Mouse (Mus musculus): ENCODE results near the gene Hemgn. TPM values are rescaled to one million over a fixed set of nuclear protein-coding genes. Genes with fewer than 3 reads are reported as not detected.

The Hemgn gene
- polyA plus RNA-seq, 1 experiment from 2014 or later: not detected

DNA sequence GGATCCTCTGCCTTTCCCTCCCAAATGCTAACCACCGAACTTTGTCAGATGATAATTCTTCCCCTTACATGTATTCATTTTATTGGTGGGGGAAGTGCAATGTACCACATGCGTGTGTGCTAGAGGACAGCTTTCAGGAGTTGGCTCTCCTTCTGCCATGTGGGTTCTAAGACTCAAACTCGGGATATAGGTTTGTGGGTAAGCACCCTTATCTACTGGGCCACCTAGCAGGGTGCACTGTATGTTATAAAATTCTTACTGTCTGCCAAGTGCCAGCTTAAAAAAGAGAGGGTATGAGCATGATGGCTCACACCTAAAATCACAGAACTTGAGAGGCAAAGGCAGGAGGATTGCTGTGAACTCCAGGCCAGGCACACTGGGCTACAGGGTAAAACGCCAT is 14.5 kb downstream of the Hemgn start:
- ATAC-seq: no peak
- 87% methylated on average over 4 of the region's 4 CpGs for WGBS

DNA sequence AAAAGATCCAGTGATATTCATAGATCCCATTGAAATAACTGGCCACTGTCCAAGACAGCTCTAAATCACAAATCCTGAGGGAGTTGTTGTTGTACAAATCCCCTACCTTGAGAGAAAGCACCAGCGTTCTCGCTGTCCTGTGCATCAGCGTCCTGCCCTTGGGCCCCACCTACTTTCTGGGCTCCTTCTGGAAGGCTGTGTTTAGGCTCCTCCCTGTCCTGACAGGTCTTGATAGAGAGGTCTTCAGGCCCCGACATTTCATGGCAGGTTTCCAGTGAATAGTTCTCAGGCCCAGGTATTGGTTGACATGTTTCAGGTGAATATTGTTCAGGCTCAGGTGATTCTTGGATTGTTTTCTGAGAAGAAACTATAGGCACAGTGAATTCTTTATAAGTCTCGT is 17.6 kb downstream of the Hemgn start:
- Histone ChIP-seq H3K4me2 (ENCODE audit: low read length) (no peak overlapping the region), H3K36me3 (ENCODE audit: control insufficient read depth, insufficient read depth, low read length) (no peaks in the 10 kb centered on the region)
- no peak for ATAC-seq

More for the DNA sequence above, 14.5 kb downstream of the Hemgn start:
- H3K27ac ChIP-seq (ENCODE audit: low read length): no peak overlapping the region
- no peaks in the 10 kb centered on the region for H3K27me3 ChIP-seq (ENCODE audit: control insufficient read depth, insufficient read depth, low read depth, low read length)
- no peaks in the 10 kb centered on the region for H3K4me1 ChIP-seq (ENCODE audit: control insufficient read depth, insufficient read depth, low read length)
- H3K4me3 ChIP-seq (ENCODE audit: low read depth, low read length): no peak overlapping the region
- H3K9me3 ChIP-seq (replicated peaks; ENCODE audit: control insufficient read depth, low read length, poor library complexity, severe bottlenecking): no peaks in the 10 kb centered on the region; the same call in 1 of the 2 replicates
- no peak overlapping the region for H3K4me2 ChIP-seq (ENCODE audit: low read length)
- no peak overlapping the region for H3K9ac ChIP-seq (ENCODE audit: low read depth, low read length)
- H3K36me3 ChIP-seq (ENCODE audit: control insufficient read depth, insufficient read depth, low read length): no peaks in the 10 kb centered on the region

DNA sequence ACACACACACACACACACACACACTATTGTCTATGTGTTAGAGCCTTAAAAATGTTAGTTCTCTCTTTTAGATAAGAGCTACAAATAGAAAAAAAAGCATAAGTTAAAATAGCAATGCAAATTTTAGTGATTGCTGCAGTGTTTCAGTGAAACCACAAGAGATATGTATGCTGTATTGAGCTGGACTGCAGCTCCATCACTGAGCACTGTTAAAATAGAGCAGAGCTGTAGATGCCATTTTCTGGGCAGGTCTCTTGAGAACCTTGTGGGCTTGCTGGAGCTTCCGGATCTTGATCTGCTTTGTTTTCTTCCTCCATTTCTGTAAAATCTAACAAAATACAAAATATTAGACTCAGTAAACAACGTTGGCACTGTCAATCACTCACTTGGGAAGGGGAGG is 18.9 kb downstream of the Hemgn start:
- ATAC-seq: no peak

More for the DNA sequence above, 17.6 kb downstream of the Hemgn start:
- H3K4me3 ChIP-seq (ENCODE audit: low read depth, low read length): no peak overlapping the region
- 39% methylated on average over 5 of the region's 5 CpGs for WGBS
- no peak overlapping the region for H3K27ac ChIP-seq (ENCODE audit: low read length)
- H3K27me3 ChIP-seq (ENCODE audit: control insufficient read depth, insufficient read depth, low read depth, low read length): no peaks in the 10 kb centered on the region
- H3K9me3 ChIP-seq (replicated peaks; ENCODE audit: control insufficient read depth, low read length, poor library complexity, severe bottlenecking): no peaks in the 10 kb centered on the region; the same call in 1 of the 2 replicates
- H3K9ac ChIP-seq (ENCODE audit: low read depth, low read length): no peak overlapping the region
- no peaks in the 10 kb centered on the region for H3K4me1 ChIP-seq (ENCODE audit: control insufficient read depth, insufficient read depth, low read length)

DNA sequence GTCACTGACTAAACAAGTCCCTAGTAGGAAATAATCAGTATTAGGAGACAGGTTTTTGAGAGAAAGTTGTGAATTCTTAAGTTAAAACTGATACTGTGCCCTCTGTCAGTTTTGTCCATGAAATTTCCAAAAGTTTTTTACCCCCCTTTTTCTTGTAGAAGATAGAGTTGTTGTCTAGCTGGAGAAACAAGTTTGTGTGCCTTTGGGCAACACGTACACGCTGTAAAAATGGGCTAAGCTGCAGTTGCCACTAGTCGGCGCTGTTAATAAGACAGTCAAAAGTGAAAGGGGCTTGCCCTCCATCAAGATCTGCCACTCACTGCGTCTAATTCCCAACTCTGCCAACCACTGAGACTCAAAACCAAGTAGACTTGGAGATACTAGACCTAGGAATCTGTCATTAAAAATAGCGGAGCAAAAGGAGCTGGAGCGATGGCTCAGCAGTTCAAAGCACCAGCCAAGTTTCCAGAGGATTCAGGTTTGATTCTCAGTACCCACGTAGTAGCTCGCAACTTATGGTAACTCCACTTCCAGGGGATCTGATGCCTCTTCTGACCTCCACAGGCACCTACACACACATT is 22.8 kb downstream of the Hemgn start:
- H3K4me1 ChIP-seq (ENCODE audit: control insufficient read depth, insufficient read depth, low read length): peaks cover 10% of the 10 kb centered on the region
- no peak overlapping the region for H3K27ac ChIP-seq (ENCODE audit: low read length)
- H3K4me2 ChIP-seq (ENCODE audit: low read length): peak overlapping the region; percentile 73
- 23% methylated on average over 9 of the region's 9 CpGs for WGBS
- peak overlapping the region; percentile 71; the same call in 1 of the 2 replicates for H3K4me3 ChIP-seq (ENCODE audit: low read depth, low read length)
- 0 out of 2 replicates have a peak, but pooled peaks cover 3% of the 10 kb centered on the region for H3K36me3 ChIP-seq (ENCODE audit: control insufficient read depth, insufficient read depth, low read length)
- no peaks in the 10 kb centered on the region for H3K9me3 ChIP-seq (replicated peaks; ENCODE audit: control insufficient read depth, low read length, poor library complexity, severe bottlenecking)
- ATAC-seq: no peak
- no peak overlapping the region for H3K9ac ChIP-seq (ENCODE audit: low read depth, low read length)
- H3K27me3 ChIP-seq (ENCODE audit: control insufficient read depth, insufficient read depth, low read depth, low read length): no peaks in the 10 kb centered on the region

More for the DNA sequence above, 18.9 kb downstream of the Hemgn start:
- H3K27ac ChIP-seq (ENCODE audit: low read length): no peak overlapping the region
- 79% methylated on average over 2 of the region's 2 CpGs for WGBS
- H3K36me3 ChIP-seq (ENCODE audit: control insufficient read depth, insufficient read depth, low read length): no peaks in the 10 kb centered on the region
- H3K9me3 ChIP-seq (replicated peaks; ENCODE audit: control insufficient read depth, low read length, poor library complexity, severe bottlenecking): no peaks in the 10 kb centered on the region
- H3K4me1 ChIP-seq (ENCODE audit: control insufficient read depth, insufficient read depth, low read length): peaks cover 7% of the 10 kb centered on the region
- no peaks in the 10 kb centered on the region for H3K27me3 ChIP-seq (ENCODE audit: control insufficient read depth, insufficient read depth, low read depth, low read length)
- H3K9ac ChIP-seq (ENCODE audit: low read depth, low read length): no peak overlapping the region
- H3K4me2 ChIP-seq (ENCODE audit: low read length): no peak overlapping the region
- no peak overlapping the region for H3K4me3 ChIP-seq (ENCODE audit: low read depth, low read length)

DNA sequence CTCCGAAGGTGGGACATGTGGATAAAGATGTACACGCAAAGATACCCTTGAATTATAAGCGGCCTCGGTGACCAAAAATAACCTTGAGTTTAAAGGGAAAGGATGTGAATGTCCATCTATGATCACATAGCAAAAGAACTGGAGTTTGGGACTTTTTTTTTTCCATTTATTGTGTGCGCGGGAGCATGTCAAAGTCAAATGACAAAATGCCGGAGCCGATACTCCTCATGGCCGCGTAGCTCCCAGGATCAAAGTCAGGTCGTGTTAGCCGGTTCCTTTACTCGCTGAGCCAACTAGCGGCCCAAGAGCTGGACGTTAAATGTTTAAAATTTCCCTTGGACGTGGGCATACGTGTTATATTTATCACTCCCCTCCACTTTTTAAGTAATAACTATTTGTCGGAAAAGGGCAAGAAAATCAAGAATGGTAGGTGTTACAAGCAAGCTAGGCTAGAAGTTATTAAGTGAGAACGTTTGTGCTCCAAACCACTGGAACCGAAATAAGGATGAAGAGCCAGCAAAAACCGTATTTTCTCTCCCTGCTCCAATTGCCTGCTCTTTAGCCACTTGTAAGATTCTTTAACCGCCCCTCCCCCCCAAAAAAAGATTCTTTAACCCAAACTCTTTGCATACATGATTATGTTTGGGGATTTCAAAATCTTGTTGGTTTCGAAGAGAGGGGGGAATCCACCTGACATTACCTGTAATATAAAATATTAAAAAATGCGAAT is 23.5 kb downstream of the Hemgn start:
- H3K36me3 ChIP-seq (ENCODE audit: control insufficient read depth, insufficient read depth, low read length): 0 out of 2 replicates have a peak, but pooled peaks cover 3% of the 10 kb centered on the region
- no peaks in the 10 kb centered on the region for H3K27me3 ChIP-seq (ENCODE audit: control insufficient read depth, insufficient read depth, low read depth, low read length)
- ATAC-seq: 0 out of 2 replicates have a peak, but pooled peaks have one; percentile 22
- H3K27ac ChIP-seq (ENCODE audit: low read length): peak overlapping the region; percentile 97
- 2% methylated on average over 24 of the region's 24 CpGs for WGBS
- no peaks in the 10 kb centered on the region for H3K9me3 ChIP-seq (replicated peaks; ENCODE audit: control insufficient read depth, low read length, poor library complexity, severe bottlenecking)
- peak overlapping the region; percentile 73 for H3K4me2 ChIP-seq (ENCODE audit: low read length)
- H3K9ac ChIP-seq (ENCODE audit: low read depth, low read length): peak overlapping the region; percentile 90
- H3K4me3 ChIP-seq (ENCODE audit: low read depth, low read length): peak overlapping the region; percentile 71
- peaks cover 10% of the 10 kb centered on the region for H3K4me1 ChIP-seq (ENCODE audit: control insufficient read depth, insufficient read depth, low read length)

DNA sequence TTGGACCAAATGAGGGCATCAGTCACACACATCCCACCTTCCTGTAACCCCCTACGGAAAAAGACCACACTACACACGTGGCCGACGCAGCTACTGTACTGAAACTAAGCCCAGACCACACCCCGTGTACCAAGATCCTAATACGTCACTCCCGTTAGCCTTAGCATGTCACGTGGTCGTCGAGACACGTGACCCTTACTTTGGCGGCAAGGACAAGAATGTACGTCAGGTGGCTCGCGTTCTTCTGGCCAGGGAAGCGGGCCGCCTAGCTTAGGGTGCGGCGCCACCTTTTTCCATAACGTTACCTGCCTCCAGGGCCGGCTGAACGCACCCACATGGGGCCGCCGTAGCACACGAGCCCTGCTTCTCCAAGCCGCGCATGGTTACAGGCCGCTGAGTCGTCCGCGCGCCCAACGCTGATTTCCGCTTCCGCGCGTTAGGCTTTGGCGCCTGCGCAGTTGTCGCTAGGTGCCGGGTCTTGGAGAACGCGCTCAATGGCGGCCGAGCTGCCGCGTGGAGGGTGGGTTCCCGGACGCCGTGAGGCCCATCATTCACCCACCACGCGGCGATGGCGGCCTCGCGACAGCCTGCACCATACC is 24.2 kb downstream of the Hemgn start, which contains the start of gene Trmo:
Gene Trmo (minus strand): TSS at position 425 of the 599 bp plus-strand sequence.
- Histone ChIP-seq H3K9ac (ENCODE audit: low read depth, low read length) (peak within 1 kb of the TSS; percentile 90), H3K4me1 (ENCODE audit: control insufficient read depth, insufficient read depth, low read length) (peaks cover 10% of the 10 kb centered on the region), H3K27me3 (ENCODE audit: control insufficient read depth, insufficient read depth, low read depth, low read length) (no peaks in the 10 kb centered on the region), H3K4me3 (ENCODE audit: low read depth, low read length) (peak within 1 kb of the TSS; percentile 71), H3K4me2 (ENCODE audit: low read length) (peak within 1 kb of the TSS; percentile 73), H3K36me3 (ENCODE audit: control insufficient read depth, insufficient read depth, low read length) (0 out of 2 replicates have a peak, but pooled peaks cover 3% of the 10 kb centered on the region), H3K27ac (ENCODE audit: low read length) (peak within 1 kb of the TSS; percentile 97), H3K9me3 (replicated peaks; ENCODE audit: control insufficient read depth, low read length, poor library complexity, severe bottlenecking) (no peaks in the 10 kb centered on the region)
- under 1% methylated on average over 56 of the region's 56 CpGs for WGBS
- peak; percentile 97 for ATAC-seq

DNA sequence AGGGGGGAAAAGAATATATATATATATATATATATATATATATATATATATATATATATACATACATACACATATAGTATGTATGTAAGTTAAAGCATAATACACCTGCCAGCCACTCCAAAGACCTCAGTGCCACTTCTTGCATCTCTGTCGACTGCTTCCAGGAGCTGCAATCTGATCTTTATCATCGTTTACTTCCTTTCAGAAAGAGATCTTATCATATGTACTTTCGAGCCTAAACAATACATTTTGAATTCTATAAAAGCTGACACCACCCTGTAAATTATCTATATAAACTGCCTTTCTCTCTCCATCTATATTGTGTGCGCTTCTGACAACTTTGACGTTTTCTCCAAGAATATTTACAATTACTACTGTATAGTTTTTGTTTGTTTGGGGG is 24.8 kb downstream of the Hemgn start:
- Histone ChIP-seq H3K27ac (ENCODE audit: low read length) (peak overlapping the region; percentile 97), H3K9me3 (replicated peaks; ENCODE audit: control insufficient read depth, low read length, poor library complexity, severe bottlenecking) (no peaks in the 10 kb centered on the region), H3K4me1 (ENCODE audit: control insufficient read depth, insufficient read depth, low read length) (peaks cover 10% of the 10 kb centered on the region), H3K9ac (ENCODE audit: low read depth, low read length) (peak overlapping the region; percentile 90), H3K4me2 (ENCODE audit: low read length) (peak overlapping the region; percentile 73), H3K4me3 (ENCODE audit: low read depth, low read length) (peak overlapping the region; percentile 71), H3K27me3 (ENCODE audit: control insufficient read depth, insufficient read depth, low read depth, low read length) (no peaks in the 10 kb centered on the region), H3K36me3 (ENCODE audit: control insufficient read depth, insufficient read depth, low read length) (0 out of 2 replicates have a peak, but pooled peaks cover 3% of the 10 kb centered on the region)
- 40% methylated on average over 5 of the region's 5 CpGs for WGBS
- ATAC-seq: no peak

DNA sequence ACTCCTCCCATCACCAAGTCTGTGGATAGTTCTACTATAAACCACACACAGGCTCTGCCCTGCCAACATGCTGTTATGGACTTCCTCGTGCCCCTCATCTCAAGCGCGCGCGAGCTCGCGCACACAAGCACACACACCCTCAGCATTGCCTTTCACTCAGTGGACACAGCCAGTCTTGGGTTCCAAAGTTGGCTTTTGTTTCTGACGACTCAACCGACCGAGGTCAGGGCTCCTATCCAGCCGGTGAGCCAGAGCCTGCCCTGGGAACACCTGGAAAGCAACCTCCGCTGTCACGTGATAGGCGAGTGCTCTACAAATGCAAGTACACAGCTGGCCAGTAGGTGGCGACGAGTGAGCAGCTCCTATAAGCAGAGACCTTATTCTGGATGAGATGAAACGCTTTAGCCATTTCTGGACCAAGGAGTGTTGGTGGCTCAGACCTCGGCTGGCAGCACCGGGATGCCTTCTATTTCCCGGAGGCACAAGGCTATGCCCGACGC is 38.4 kb downstream of the Hemgn start:
- peaks cover 18% of the 10 kb centered on the region for H3K36me3 ChIP-seq (ENCODE audit: control insufficient read depth, insufficient read depth, low read length)
- H3K9me3 ChIP-seq (replicated peaks; ENCODE audit: control insufficient read depth, low read length, poor library complexity, severe bottlenecking): no peaks in the 10 kb centered on the region
- peak overlapping the region; percentile 52 for H3K4me2 ChIP-seq (ENCODE audit: low read length)
- H3K27me3 ChIP-seq (ENCODE audit: control insufficient read depth, insufficient read depth, low read depth, low read length): peaks cover 4% of the 10 kb centered on the region
- 23% methylated on average over 22 of the region's 22 CpGs for WGBS
- 0 out of 2 replicates have a peak, but pooled peaks cover 4% of the 10 kb centered on the region for H3K4me1 ChIP-seq (ENCODE audit: control insufficient read depth, insufficient read depth, low read length)
- peak; percentile 58 for ATAC-seq
- H3K4me3 ChIP-seq (ENCODE audit: low read depth, low read length): peak overlapping the region; percentile 29
- H3K27ac ChIP-seq (ENCODE audit: low read length): no peak overlapping the region
- H3K9ac ChIP-seq (ENCODE audit: low read depth, low read length): peak overlapping the region; percentile 32; the same call in 1 of the 2 replicates
